Mouse (Mus musculus) liver, embryonic 14.5 days (tissue): ENCODE data around the gene 1810037I17Rik. TPM values are rescaled to one million over a fixed set of nuclear protein-coding genes. Genes with fewer than 3 reads are reported as not detected.

Source experiments
- ATAC-seq: fragments of 200-750 bp; cut with Nextera tagmentation; 2 replicates; pipeline ENCODE4 v1.8.0; 2017; ENCODE audit warnings: moderate number of reproducible peaks, mild to moderate bottlenecking, moderate library complexity; ENCODE audit not compliant: insufficient read depth
- DNase-seq, 3 experiments: peaks; one replicate each; pipeline ENCODE4 v3.0.0-alpha.2; 2012 to 2013; ENCODE audit warnings: low read depth in 3 of 3, low spot score in 3 of 3
- H3K27ac ChIP-seq: fragments of 300-500 bp; sonication (generic); 2 replicates; pipeline ENCODE4 v1.5.1; 2014; ENCODE audit warnings: moderate library complexity, mild to moderate bottlenecking, control low read depth, inconsistent platforms
- H3K27me3 ChIP-seq: fragments of 300-500 bp; sonication (generic); 2 replicates; pipeline ENCODE4 v1.6.1; 2014; ENCODE audit warnings: mild to moderate bottlenecking, low read length, moderate library complexity; ENCODE audit not compliant: control insufficient read depth, insufficient read depth
- H3K36me3 ChIP-seq: fragments of 300-500 bp; sonication (generic); replicated peaks from 2 replicates; pipeline ENCODE4 v1.6.1; 2014; ENCODE audit warnings: low read depth; ENCODE audit not compliant: control insufficient read depth, insufficient read depth
- H3K4me1 ChIP-seq, 2 experiments: fragments of 200-500 bp in 1 of 2; fragments of 300-500 bp in 1 of 2; sonication (generic) in 1 of 2; replicated peaks; 2 replicates each; pipeline ENCODE4 v1.6.1; 2012 to 2014; ENCODE audit warnings: antibody characterized with exemption in 1 of 2, inconsistent platforms in 1 of 2, low read length in 1 of 2; ENCODE audit not compliant: control insufficient read depth in 2 of 2, insufficient read depth in 2 of 2
- H3K4me2 ChIP-seq: fragments of 300-500 bp; sonication (generic); 2 replicates; pipeline ENCODE4 v1.6.1; 2014; ENCODE audit warnings: low read depth, mild to moderate bottlenecking, control low read depth, moderate library complexity
- H3K4me3 ChIP-seq, 2 experiments: fragments of 200-500 bp in 1 of 2; fragments of 300-500 bp in 1 of 2; sonication (generic) in 1 of 2; 2 replicates each; pipeline ENCODE4 v1.5.1; 2012 to 2014; ENCODE audit warnings: low read depth in 2 of 2, low read length in 2 of 2, mild to moderate bottlenecking in 2 of 2, control low read depth in 1 of 2, inconsistent platforms in 1 of 2, moderate library complexity in 1 of 2; ENCODE audit not compliant: insufficient read depth in 1 of 2
- H3K9ac ChIP-seq: fragments of 300-500 bp; sonication (generic); replicated peaks from 2 replicates; pipeline ENCODE4 v1.6.1; 2014; ENCODE audit warnings: mild to moderate bottlenecking, control low read depth, moderate library complexity
- H3K9me3 ChIP-seq: fragments of 300-500 bp; sonication (generic); 2 replicates; pipeline ENCODE4 v1.6.1; 2016; ENCODE audit warnings: low read length, mixed read lengths; ENCODE audit not compliant: control insufficient read depth
- CTCF ChIP-seq: IDR thresholded peaks from 2 replicates; pipeline ENCODE4 v1.5.1; 2016; ENCODE audit warnings: antibody characterized with exemption, low read depth, control low read depth
- EP300 ChIP-seq: IDR thresholded peaks from 2 replicates; pipeline ENCODE4 v1.6.1; 2016; ENCODE audit warnings: antibody characterized with exemption, low read depth
- WGBS: fragments of 180-500 bp; shearing (Covaris S2); extraction: QIAGEN DNeasy Blood & Tissue Kit; methylation state at CpG from one replicate; pipeline ENCODE4 v1.1.7; 2014; ENCODE audit not compliant: insufficient replicate concordance; 5-methylcytosine and 5-hydroxymethylcytosine counted together
- polyA plus RNA-seq, 2 experiments: library from polyadenylated mRNA; depleted of rRNA in 1 of 2; stranded (reverse) in 1 of 2; unstranded in 1 of 2; fragments of >200 nt; fragmentation: Nextera tagmentation in 1 of 2; extraction: Ambion mirVana in 1 of 2; gene quantifications; 2 replicates each; pipeline versions ENCODE4 v1.2.1 to v1.2.3; 2012 to 2014

The 1810037I17Rik gene
- polyA plus RNA-seq, 2 experiments, result 37.6 to 111 TPM

- H3K27ac ChIP-seq, result no peak within 1 kb of the TSS
Measured at GRCm38 (mm10) chr3:122919260-122919659, 4.7 kb upstream of the 1810037I17Rik start, which contains the start of gene Gm10959. Gm10959 (minus strand) TSS chr3:122919360.

GRCm38 (mm10) chr3:122920572-122921435 lies 3.2 kb upstream of the 1810037I17Rik start:
- Histone ChIP-seq H3K36me3 (no peaks in the 10 kb centered on the region), H3K4me1 (peaks cover 11 to 19% of the 10 kb centered on the region in 2 experiments), H3K4me2 (no peak overlapping the region), H3K9me3 (no peaks in the 10 kb centered on the region), H3K9ac (no peak overlapping the region), H3K4me3 (no peak overlapping the region), H3K27ac (no peak overlapping the region), H3K27me3 (no peaks in the 10 kb centered on the region)
- DNase-seq (no peak), ATAC-seq (no peak)
- WGBS, result 43% methylated on average over 8 of the region's 8 CpGs
- TF ChIP-seq EP300 (no peak), CTCF (no peak)

More at GRCm38 (mm10) chr3:122919260-122919659, 4.7 kb upstream of the 1810037I17Rik start, which contains the start of gene Gm10959:
- Histone ChIP-seq H3K36me3 (no peaks in the 10 kb centered on the region), H3K27me3 (no peaks in the 10 kb centered on the region), H3K4me1 (peaks cover 11 to 19% of the 10 kb centered on the region in 2 experiments), H3K4me3 (no peak within 1 kb of the TSS), H3K9me3 (no peaks in the 10 kb centered on the region), H3K4me2 (no peak within 1 kb of the TSS), H3K9ac (no peak within 1 kb of the TSS)
- WGBS, result 75% methylated on average over 8 of the region's 8 CpGs
- DNase-seq (no peak), ATAC-seq (no peak)
- TF ChIP-seq CTCF, result no peak
- TF ChIP-seq EP300, result no peak

- TF ChIP-seq CTCF (no peak), EP300 (no peak)
- no peak overlapping the region for H3K27ac ChIP-seq
- peaks cover 11 to 20% of the 10 kb centered on the region in 2 experiments for H3K4me1 ChIP-seq
- H3K9me3 ChIP-seq, result no peaks in the 10 kb centered on the region
- no peak for ATAC-seq
- H3K9ac ChIP-seq, result no peak overlapping the region
- no peak for DNase-seq
- WGBS, result 76% methylated on average over 8 of the region's 8 CpGs
- no peak overlapping the region for H3K4me3 ChIP-seq
- H3K27me3 ChIP-seq, result no peaks in the 10 kb centered on the region
- H3K36me3 ChIP-seq, result peaks cover 6% of the 10 kb centered on the region
- no peak overlapping the region for H3K4me2 ChIP-seq
Measured at GRCm38 (mm10) chr3:122921676-122922527, 2.1 kb upstream of the 1810037I17Rik start.

- Histone ChIP-seq H3K27ac (peak overlapping the region; percentile 78), H3K36me3 (peaks cover 6% of the 10 kb centered on the region), H3K4me2 (peak overlapping the region; percentile 85), H3K27me3 (no peaks in the 10 kb centered on the region), H3K9me3 (no peaks in the 10 kb centered on the region), H3K4me1 (peaks cover 11 to 20% of the 10 kb centered on the region in 2 experiments), H3K9ac (peak overlapping the region; percentile 79), H3K4me3 (peak overlapping the region; percentile 17 to 69; a peak in 3 of 4 replicates)
- TF ChIP-seq EP300 (no peak), CTCF (no peak)
- peak in 1 of 3 experiments; percentile 51 for DNase-seq
- WGBS, result 25% methylated on average over 7 of the region's 7 CpGs
- ATAC-seq, result no peak
Measured at GRCm38 (mm10) chr3:122923147-122923546, 856 bp upstream of the 1810037I17Rik start.

GRCm38 (mm10) chr3:122929723-122930122 lies 5.7 kb downstream of the 1810037I17Rik start:
- no peak overlapping the region for H3K4me2 ChIP-seq
- H3K9me3 ChIP-seq, result no peaks in the 10 kb centered on the region
- no peak overlapping the region for H3K9ac ChIP-seq
- no peak for TF ChIP-seq CTCF
- peaks cover 0 to 3% of the 10 kb centered on the region in 2 experiments; a peak in 1 of 4 replicates for H3K4me1 ChIP-seq
- no peak overlapping the region for H3K4me3 ChIP-seq
- no peaks in the 10 kb centered on the region for H3K27me3 ChIP-seq
- H3K36me3 ChIP-seq, result peaks cover 6% of the 10 kb centered on the region
- 71% methylated on average over 6 of the region's 6 CpGs for WGBS
- no peak for ATAC-seq
- DNase-seq, result no peak
- no peak overlapping the region for H3K27ac ChIP-seq
